Mouse (Mus musculus): Measurements from ENCODE around the gene Scn1b. TPM values are rescaled to one million over a fixed set of nuclear protein-coding genes. Genes with fewer than 3 reads are reported as not detected.

The Scn1b gene
- total RNA-seq (2018; cell fraction: chromatin; rRNA removed): 10 to 100 TPM in 16 of 26 experiments, 1 to 10 TPM in 10; 3.8 to 40.1 (median 13.3) TPM
- 10 to 100 TPM; 11.2 to 43.3 (median 21.3) TPM for total RNA-seq (2018; cell fraction: cytosol; rRNA removed)
- 10 to 100 TPM in 22 of 26 experiments, 1 to 10 TPM in 4; 6.4 to 32.8 (median 17.6) TPM for total RNA-seq (2018; cell fraction: nucleus; rRNA removed)
- polyA plus RNA-seq (2018): 6.4 to 26.6 TPM (median 13.9 TPM) in 3 replicates

DNA sequence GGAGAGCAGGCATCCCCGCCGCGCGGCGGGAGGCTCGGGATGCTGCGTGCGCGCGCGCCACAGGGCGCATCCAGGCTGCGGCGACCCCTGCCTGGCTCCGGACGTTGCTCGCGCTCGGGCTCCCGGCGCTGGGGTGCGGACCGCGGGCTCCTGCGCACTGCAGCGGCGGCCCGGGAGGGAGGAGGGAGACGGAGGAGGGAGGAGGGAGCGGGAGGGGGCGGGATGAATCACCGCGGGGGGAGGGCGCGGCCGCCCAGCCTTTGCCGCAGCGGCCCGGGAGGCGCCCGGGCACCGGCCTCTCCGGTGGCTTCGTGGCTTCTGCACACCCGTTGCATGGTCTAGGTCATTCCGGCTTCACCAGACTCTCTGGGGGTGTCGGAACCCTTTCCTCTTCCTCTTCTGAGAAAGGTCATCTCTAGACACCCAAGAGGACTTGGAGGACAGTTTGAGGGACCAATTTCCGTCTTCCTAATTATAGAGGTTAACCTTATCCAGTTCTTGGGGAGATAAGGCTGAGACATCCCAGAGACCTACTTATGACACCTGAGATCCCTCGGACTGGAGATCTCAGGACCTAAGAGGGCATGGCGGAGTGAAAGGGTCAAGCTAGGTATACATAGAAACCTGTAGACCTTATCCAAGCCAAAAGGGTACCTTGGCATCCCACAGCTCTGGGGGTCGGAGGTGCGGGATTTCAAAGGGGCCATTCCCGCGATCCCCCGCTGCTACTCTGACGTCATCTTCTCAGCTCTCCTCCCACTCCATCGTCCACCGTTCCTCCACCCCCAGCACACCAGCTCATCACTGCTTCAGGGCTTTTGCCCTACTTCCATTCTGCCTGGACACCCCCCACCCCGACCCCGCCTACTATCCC, at the start of gene Scn1b:
Gene Scn1b, minus strand, starts transcription at position 153 of the 874 bp plus-strand sequence.
- H3K27ac ChIP-seq: no peak within 1 kb of the TSS
- 5% methylated on average over 37 of the region's 60 CpGs for WGBS (ENCODE audit: missing documents)
- H3K79me2 ChIP-seq (ENCODE audit: inconsistent target): no peaks in the 10 kb centered on the region
- peaks cover 21% of the 10 kb centered on the region for H3K36me3 ChIP-seq (ENCODE audit: inconsistent target)
- no peak within 1 kb of the TSS for H3K4me3 ChIP-seq (ENCODE audit: inconsistent target)

- no peak overlapping the region for H3K27ac ChIP-seq
- H3K4me3 ChIP-seq (ENCODE audit: inconsistent target): no peak overlapping the region
- no peaks in the 10 kb centered on the region for H3K79me2 ChIP-seq (ENCODE audit: inconsistent target)
- no peaks in the 10 kb centered on the region for H3K36me3 ChIP-seq (ENCODE audit: inconsistent target)
- 88% methylated on average over 3 of the region's 3 CpGs for WGBS (ENCODE audit: missing documents)
These were observed 48.3 kb upstream of the Scn1b start for GRCm38 (mm10) chr7:31175096-31175495.

GRCm38 (mm10) chr7:31174466-31174865, 47.7 kb upstream of the Scn1b start:
- no peaks in the 10 kb centered on the region for H3K36me3 ChIP-seq (ENCODE audit: inconsistent target)
- no peak overlapping the region for H3K4me3 ChIP-seq (ENCODE audit: inconsistent target)
- H3K27ac ChIP-seq: no peak overlapping the region
- H3K79me2 ChIP-seq (ENCODE audit: inconsistent target): no peaks in the 10 kb centered on the region
- 34% methylated on average over 8 of the region's 8 CpGs for WGBS (ENCODE audit: missing documents)

- no peak overlapping the region for H3K4me3 ChIP-seq (ENCODE audit: inconsistent target)
- no peak overlapping the region for H3K27ac ChIP-seq
- H3K79me2 ChIP-seq (ENCODE audit: inconsistent target): no peaks in the 10 kb centered on the region
- no peaks in the 10 kb centered on the region for H3K36me3 ChIP-seq (ENCODE audit: inconsistent target)
- 11% methylated on average over 2 of the region's 2 CpGs for WGBS (ENCODE audit: missing documents)
These were observed 45.4 kb upstream of the Scn1b start for GRCm38 (mm10) chr7:31172238-31172637.

DNA sequence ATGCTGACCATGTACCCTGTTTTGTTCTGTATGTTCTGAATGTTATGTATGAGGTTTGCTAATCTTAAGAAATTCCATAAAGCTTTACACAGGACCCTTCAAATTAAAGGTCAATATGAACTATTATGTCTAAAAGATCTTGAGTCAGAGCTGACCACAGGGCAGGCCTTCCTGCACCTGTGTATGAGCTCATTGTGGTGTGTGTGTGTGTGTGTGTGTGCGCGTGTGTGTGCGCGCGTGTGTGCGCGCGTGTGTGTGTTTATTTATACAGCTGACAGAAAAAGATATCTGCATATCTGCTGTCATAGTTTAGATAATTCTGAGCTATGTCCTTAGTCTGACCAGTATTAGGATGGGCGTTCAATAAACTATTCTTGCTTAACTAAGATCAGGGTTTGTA, 43.7 kb upstream of the Scn1b start:
- Histone ChIP-seq H3K4me3 (ENCODE audit: inconsistent target) (no peak overlapping the region), H3K36me3 (ENCODE audit: inconsistent target) (no peaks in the 10 kb centered on the region), H3K79me2 (ENCODE audit: inconsistent target) (no peaks in the 10 kb centered on the region), H3K27ac (no peak overlapping the region)
- 91% methylated on average over 9 of the region's 9 CpGs for WGBS (ENCODE audit: missing documents)

GRCm38 (mm10) chr7:31168412-31168811, 41.6 kb upstream of the Scn1b start:
- H3K4me3 ChIP-seq (ENCODE audit: inconsistent target): no peak overlapping the region
- H3K36me3 ChIP-seq (ENCODE audit: inconsistent target): no peaks in the 10 kb centered on the region
- no peaks in the 10 kb centered on the region for H3K79me2 ChIP-seq (ENCODE audit: inconsistent target)
- WGBS (ENCODE audit: missing documents): 2% methylated on average over 8 of the region's 8 CpGs
- H3K27ac ChIP-seq: peak overlapping the region; percentile 41

- 45% methylated on average over 1 of the region's 1 CpGs for WGBS (ENCODE audit: missing documents)
- Histone ChIP-seq H3K79me2 (ENCODE audit: inconsistent target) (no peaks in the 10 kb centered on the region), H3K36me3 (ENCODE audit: inconsistent target) (no peaks in the 10 kb centered on the region), H3K4me3 (ENCODE audit: inconsistent target) (no peak overlapping the region), H3K27ac (no peak overlapping the region)
These were observed 37.9 kb upstream of the Scn1b start for GRCm38 (mm10) chr7:31164748-31165147.

DNA sequence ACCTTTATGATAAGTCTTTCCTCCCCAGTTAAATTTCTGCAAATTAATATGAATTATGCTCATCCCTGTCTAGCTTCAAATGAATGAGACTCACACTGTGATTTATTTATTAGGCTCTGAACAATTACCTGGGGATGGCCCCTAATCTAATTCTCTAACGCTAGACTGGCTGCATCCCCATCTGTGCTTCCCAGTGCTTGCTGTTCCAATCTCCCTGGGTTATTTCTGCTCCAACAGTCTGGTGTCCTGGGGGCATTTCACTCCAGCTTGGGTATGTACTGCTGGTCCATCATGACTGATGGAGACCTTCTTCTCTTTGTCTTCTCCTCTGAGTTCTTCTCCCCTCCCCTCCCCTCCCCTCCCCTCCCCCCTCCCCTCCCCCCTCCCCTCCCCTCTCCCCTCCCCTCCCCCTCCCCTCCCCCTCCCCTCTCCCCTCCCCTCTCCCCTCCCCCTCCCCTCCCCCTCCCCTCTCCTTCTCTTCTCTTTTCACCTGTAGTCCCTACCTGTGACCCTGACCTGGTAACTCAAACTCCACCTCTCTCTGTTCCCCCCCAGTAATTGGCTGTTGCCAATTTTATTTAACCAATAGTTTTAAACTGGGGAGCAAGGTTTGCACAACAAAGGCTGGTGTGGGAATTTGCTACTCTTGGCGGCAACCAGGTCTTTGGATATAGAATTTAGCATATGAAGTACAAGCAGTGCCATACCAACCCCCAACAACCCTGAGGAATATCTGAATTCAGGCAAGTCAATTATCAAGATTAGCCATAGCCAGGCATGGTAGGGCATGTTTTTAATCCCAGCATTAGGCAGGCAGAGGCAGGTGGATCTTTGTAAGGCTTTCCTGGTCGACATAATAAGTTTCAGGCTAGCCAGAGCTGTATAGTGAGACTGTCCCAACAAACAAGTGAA, 37.1 kb upstream of the Scn1b start:
- Histone ChIP-seq H3K4me3 (ENCODE audit: inconsistent target) (no peak overlapping the region), H3K79me2 (ENCODE audit: inconsistent target) (no peaks in the 10 kb centered on the region), H3K36me3 (ENCODE audit: inconsistent target) (no peaks in the 10 kb centered on the region), H3K27ac (no peak overlapping the region)
- 85% methylated on average over 3 of the region's 3 CpGs for WGBS (ENCODE audit: missing documents)

GRCm38 (mm10) chr7:31162324-31162723, 35.5 kb upstream of the Scn1b start:
- Histone ChIP-seq H3K79me2 (ENCODE audit: inconsistent target) (no peaks in the 10 kb centered on the region), H3K36me3 (ENCODE audit: inconsistent target) (no peaks in the 10 kb centered on the region), H3K27ac (no peak overlapping the region), H3K4me3 (ENCODE audit: inconsistent target) (no peak overlapping the region)
- WGBS (ENCODE audit: missing documents): 75% methylated on average over 11 of the region's 11 CpGs

DNA sequence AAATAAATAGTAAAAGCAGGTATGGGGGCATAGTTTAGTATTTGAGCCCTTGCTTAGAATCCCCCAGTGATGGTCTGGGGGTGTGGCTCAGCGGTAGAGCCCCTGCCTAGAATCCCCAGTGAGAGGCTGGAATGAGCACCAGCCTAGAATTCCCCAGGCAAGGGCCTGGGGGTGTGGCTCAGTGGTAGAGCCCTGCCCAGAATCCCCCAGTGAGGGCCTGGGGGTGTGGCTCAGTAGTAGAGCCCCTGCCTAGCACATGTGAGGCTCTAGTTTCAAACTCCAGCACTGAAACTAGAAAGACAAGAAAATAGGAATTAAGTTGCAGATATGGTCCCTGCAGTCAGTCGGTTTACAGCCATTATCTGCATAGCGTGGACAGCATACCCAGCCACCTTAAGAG, 35.0 kb upstream of the Scn1b start:
- H3K27ac ChIP-seq: no peak overlapping the region
- WGBS (ENCODE audit: missing documents): 70% methylated on average over 3 of the region's 3 CpGs
- H3K79me2 ChIP-seq (ENCODE audit: inconsistent target): no peaks in the 10 kb centered on the region
- no peak overlapping the region for H3K4me3 ChIP-seq (ENCODE audit: inconsistent target)
- no peaks in the 10 kb centered on the region for H3K36me3 ChIP-seq (ENCODE audit: inconsistent target)

- Histone ChIP-seq H3K36me3 (ENCODE audit: inconsistent target) (no peaks in the 10 kb centered on the region), H3K79me2 (ENCODE audit: inconsistent target) (no peaks in the 10 kb centered on the region), H3K27ac (no peak overlapping the region), H3K4me3 (ENCODE audit: inconsistent target) (no peak overlapping the region)
- 72% methylated on average over 3 of the region's 3 CpGs for WGBS (ENCODE audit: missing documents)
These were observed 34.4 kb upstream of the Scn1b start for GRCm38 (mm10) chr7:31161246-31161645.

DNA sequence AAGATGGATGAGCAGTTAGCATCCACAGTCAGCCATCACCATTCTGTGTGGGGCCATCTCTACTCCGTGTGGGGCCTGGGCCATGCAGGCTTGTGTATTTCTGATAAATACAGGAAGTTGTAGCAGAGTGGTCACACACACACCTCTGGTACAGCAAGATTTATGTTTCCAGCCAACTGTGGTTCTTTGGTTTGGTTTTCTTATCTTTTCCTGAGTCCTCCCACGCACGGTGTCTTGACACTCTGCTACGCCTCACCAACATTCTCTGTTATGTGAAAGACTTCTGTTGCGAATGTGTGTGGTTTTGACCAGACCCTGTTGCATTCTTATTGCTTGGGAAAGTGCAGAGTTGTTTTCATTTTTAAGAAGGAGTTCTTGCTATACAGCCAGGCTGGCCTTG, 34.0 kb upstream of the Scn1b start:
- 53% methylated on average over 5 of the region's 5 CpGs for WGBS (ENCODE audit: missing documents)
- H3K79me2 ChIP-seq (ENCODE audit: inconsistent target): no peaks in the 10 kb centered on the region
- no peak overlapping the region for H3K4me3 ChIP-seq (ENCODE audit: inconsistent target)
- no peak overlapping the region for H3K27ac ChIP-seq
- no peaks in the 10 kb centered on the region for H3K36me3 ChIP-seq (ENCODE audit: inconsistent target)

DNA sequence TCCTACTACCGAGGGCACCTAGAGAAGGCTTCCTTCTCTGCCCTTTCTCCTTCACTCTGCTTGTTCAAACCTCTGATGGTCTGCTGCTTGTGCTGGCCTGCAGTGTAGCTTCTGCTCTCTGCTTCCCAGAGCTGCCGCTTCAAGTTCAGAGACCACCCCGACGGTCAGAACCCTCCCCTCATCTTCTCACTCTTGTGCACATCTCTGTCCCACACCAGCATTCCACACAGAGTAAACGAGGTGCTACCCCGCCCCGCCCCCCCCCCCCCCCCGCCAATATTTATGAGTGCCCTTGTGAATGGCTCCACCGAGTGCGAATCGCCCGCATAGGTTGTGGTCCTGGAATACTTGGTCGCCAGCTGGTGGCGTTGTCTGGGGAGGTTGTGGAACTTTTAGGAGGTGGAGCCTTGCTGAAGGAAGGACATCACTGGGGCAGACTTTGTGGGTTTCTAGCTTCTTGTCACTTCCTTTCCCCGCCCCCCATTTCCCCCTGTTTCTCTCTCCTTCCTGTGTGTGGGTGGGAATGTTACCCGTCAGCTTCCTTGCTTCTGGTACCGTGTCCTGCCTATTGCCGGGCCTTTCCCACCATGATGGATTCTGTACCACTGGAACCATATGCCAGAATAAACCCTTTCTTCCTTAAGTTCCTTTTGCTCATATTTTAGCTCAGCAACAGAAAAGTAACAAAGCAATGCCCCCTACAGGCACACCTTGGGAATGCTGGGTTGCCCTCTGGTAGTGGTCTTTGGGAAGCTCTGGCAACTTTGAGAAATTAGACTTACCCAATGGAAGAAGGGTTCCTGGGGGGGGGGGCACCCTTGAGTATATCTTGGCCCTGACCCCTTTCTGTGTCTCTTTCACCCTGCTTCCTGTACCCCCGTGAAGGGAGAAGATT, 29.5 kb upstream of the Scn1b start:
- Histone ChIP-seq H3K36me3 (ENCODE audit: inconsistent target) (no peaks in the 10 kb centered on the region), H3K4me3 (ENCODE audit: inconsistent target) (no peak overlapping the region), H3K27ac (peak overlapping the region; percentile 64), H3K79me2 (ENCODE audit: inconsistent target) (no peaks in the 10 kb centered on the region)
- 36% methylated on average over 12 of the region's 19 CpGs for WGBS (ENCODE audit: missing documents)

Data from macrophage (primary cell).